In genomic region chr3:132873251-132873650, GRCm38 (mm10) we compare ENCODE assay signal across 24 mouse cellular contexts.
DNase-seq lines count a peak whose midpoint lies in the region; ATAC-seq and TF ChIP-seq lines count a peak whose summit lies in the region.
"Had no signal": no experiment of that assay in that cellular context is flagged by ENCODE, and none has a peak within 500 bp of the region (broad histone marks: within the 10 kb centered on the region; RNA-seq: fewer than 3 reads in every experiment).

No protein-coding gene starts in this region.

- no peaks in the 10 kb centered on the region for H3K36me3 ChIP-seq in myocyte (ENCODE audit: control insufficient read depth, insufficient read depth)
- H3K36me3 ChIP-seq: heart, embryonic 13.5 days; hindbrain, embryonic 12.5 days; limb, embryonic 15.5 days; midbrain, embryonic 15.5 days had no signal

- no peak overlapping the region for H3K4me2 ChIP-seq in myocyte (ENCODE audit: low read depth)
- H3K4me2 ChIP-seq: heart, embryonic 13.5 days; hindbrain, embryonic 12.5 days; limb, embryonic 15.5 days; midbrain, embryonic 15.5 days had no signal

- peak; percentile 21 for DNase-seq in heart, adult 11 months
- DNase-seq in heart, postnatal 10 days = no peak
- DNase-seq in lung, postnatal 4 days = peak; percentile 33 to 51
- DNase-seq in lung, adult 18-20 months = no peak
- DNase-seq in embryo, embryonic 10.5 days (ENCODE audit: low spot score) = no peak
- DNase-seq in layer of hippocampus, adult 11-12 months (ENCODE audit: low spot score) = no peak
- DNase-seq: adrenal gland, adult 8-10 months; cerebellum, adult 18-20 months; cerebellum, postnatal 36 days; forebrain, postnatal 0 days; gastrocnemius, postnatal 25 days; heart, adult 2 months; kidney, postnatal 36 days; lung, postnatal 36 days; right cerebral cortex, postnatal 25 days; thymus, adult 18-20 months; thymus, postnatal 4 days had no signal

- peak; percentile 31; the same call in 1 of the 2 replicates for ATAC-seq in common myeloid progenitor, adult 5-6 weeks (replicated peaks; ENCODE audit: low read depth, poor library complexity, severe bottlenecking)
- ATAC-seq: activated CD4-positive, CD25-positive, alpha-beta regulatory T cell, adult 4 months; forebrain, postnatal 0 days; midbrain, embryonic 15.5 days had no signal

- intact Hi-C loops in heart, postnatal 10 days (cut with DNase I) = no loop called here

- H3ac ChIP-seq in myocyte (ENCODE audit: control insufficient read depth, insufficient read length) = no peak overlapping the region

- no peaks in the 10 kb centered on the region for H3K79me2 ChIP-seq in myocyte (ENCODE audit: control insufficient read depth, insufficient read depth)

- no peak overlapping the region for H3K4me3 ChIP-seq in myocyte
- H3K4me3 ChIP-seq: heart, adult 2 months; heart, embryonic 13.5 days; hindbrain, embryonic 12.5 days; limb, embryonic 15.5 days; midbrain, embryonic 15.5 days had no signal

- TF ChIP-seq POLR2A in myocyte (IDR thresholded peaks at IDR 0.05; ENCODE audit: insufficient read length, low read depth) = no peak

- no peaks in the 10 kb centered on the region for H3K27me3 ChIP-seq in myocyte (ENCODE audit: control insufficient read depth, insufficient read depth, insufficient read length)
- H3K27me3 ChIP-seq: heart, embryonic 13.5 days; hindbrain, embryonic 12.5 days; limb, embryonic 15.5 days; midbrain, embryonic 15.5 days had no signal

TF ChIP-seq in myocyte, 11 proteins besides CTCF, POLR2A, EP300 and RAD21:
- TF ChIP-seq E2F4 (IDR thresholded peaks at IDR 0.05; ENCODE audit: insufficient read depth) (no peak), TCF12 (IDR thresholded peaks at IDR 0.05; ENCODE audit: insufficient read depth, poor library complexity, severe bottlenecking) (peak; percentile 60), MYOD1 (IDR thresholded peaks at IDR 0.05; ENCODE audit: control insufficient read depth in 1 of 3, insufficient read length in 2 of 3, low read depth in 2 of 3) (peak in 2 of 3 experiments; percentile 19 to 63), TCF3 (IDR thresholded peaks at IDR 0.05; ENCODE audit: insufficient read length, low read depth) (no peak), MAX (IDR thresholded peaks at IDR 0.05; ENCODE audit: low read depth) (no peak), MYOG (IDR thresholded peaks at IDR 0.05; ENCODE audit: control insufficient read depth in 1 of 3, insufficient read depth in 1 of 3, insufficient read length in 2 of 3, low read depth in 2 of 3) (peak in 2 of 3 experiments; percentile 54 to 63)

Comparison
In these comparisons a context has a peak if more than half of its experiments do, and no peak if none do; other contexts are left out.
1. DNase-seq: peak in heart, adult 11 months (single experiment) and lung, postnatal 4 days (2 of 2); none in heart, postnatal 10 days (0 of 2), lung, adult 18-20 months (0 of 2), embryo, embryonic 10.5 days (single experiment) and layer of hippocampus, adult 11-12 months (single experiment).